Mouse (Mus musculus): ENCODE data around the gene Ttc22. TPM values are rescaled to one million over a fixed set of nuclear protein-coding genes. Genes with fewer than 3 reads are reported as not detected.

Gene Ttc22
- polyA plus RNA-seq, 1 experiment = not detected

- Histone ChIP-seq H3K27me3 (ENCODE audit: control insufficient read depth) (no peaks in the 10 kb centered on the region), H3K9me3 (ENCODE audit: control insufficient read depth, low read length) (no peaks in the 10 kb centered on the region), H3K4me3 (replicated peaks) (no peak overlapping the region), H3K36me3 (ENCODE audit: control insufficient read depth) (peaks cover 100% of the 10 kb centered on the region), H3K4me1 (ENCODE audit: control insufficient read depth) (no peaks in the 10 kb centered on the region)
- no peak for TF ChIP-seq TAL1 (IDR thresholded peaks at IDR 0.05; ENCODE audit: low read length)
- TF ChIP-seq GATA1 (IDR thresholded peaks at IDR 0.05; ENCODE audit: low read length) = no peak
Measured at GRCm38 (mm10) chr4:106664697-106665096, 42.5 kb downstream of the Ttc22 start.

DNA sequence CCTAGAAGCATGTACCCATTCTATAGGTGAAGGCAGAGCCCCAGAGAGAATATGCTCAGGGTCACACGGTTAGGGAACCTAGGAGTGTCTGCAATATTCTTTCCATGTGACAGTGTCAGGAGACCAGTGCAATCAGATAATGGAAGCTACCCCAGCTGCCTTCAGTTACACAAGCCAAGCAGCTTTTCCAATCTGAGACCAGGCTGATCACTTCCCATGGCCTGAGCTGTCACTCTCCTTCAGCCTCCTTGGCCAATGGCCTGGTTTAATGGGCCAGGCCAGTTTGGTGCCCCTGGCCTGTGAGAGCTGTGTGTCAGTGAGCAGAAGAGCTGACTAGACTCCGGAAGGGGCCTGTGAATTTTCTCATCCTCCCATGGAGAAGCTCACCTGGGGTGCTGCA is 43.0 kb downstream of the Ttc22 start:
- Histone ChIP-seq H3K27me3 (ENCODE audit: control insufficient read depth) (no peaks in the 10 kb centered on the region), H3K9me3 (ENCODE audit: control insufficient read depth, low read length) (no peaks in the 10 kb centered on the region), H3K36me3 (ENCODE audit: control insufficient read depth) (peaks cover 100% of the 10 kb centered on the region), H3K4me1 (ENCODE audit: control insufficient read depth) (no peaks in the 10 kb centered on the region), H3K4me3 (replicated peaks) (no peak overlapping the region)
- no peak for TF ChIP-seq TAL1 (IDR thresholded peaks at IDR 0.05; ENCODE audit: low read length)

DNA sequence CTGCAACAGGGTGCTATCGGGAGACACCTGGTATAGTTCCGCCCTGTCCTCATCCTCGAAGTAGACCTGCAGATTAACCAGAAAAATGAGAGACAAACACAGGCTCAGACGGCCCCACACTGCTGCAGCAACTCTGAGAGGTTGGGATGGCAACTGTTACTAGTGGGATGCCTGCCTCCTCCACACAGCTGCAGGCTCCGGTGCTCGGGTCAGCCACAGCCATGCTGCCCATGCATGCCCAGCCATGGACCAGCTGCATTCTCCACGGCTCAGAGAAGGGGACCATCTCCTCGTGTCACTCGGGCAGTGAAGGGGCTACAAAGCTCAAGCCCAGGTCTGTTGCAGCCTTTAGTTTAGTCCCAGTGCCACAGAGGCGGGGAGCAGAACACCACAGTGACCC is 43.4 kb downstream of the Ttc22 start:
- H3K4me1 ChIP-seq (ENCODE audit: control insufficient read depth) = no peaks in the 10 kb centered on the region
- H3K27me3 ChIP-seq (ENCODE audit: control insufficient read depth) = no peaks in the 10 kb centered on the region
- H3K4me3 ChIP-seq (replicated peaks) = no peak overlapping the region
- peaks cover 100% of the 10 kb centered on the region for H3K36me3 ChIP-seq (ENCODE audit: control insufficient read depth)
- no peaks in the 10 kb centered on the region for H3K9me3 ChIP-seq (ENCODE audit: control insufficient read depth, low read length)
- TF ChIP-seq TAL1 (IDR thresholded peaks at IDR 0.05; ENCODE audit: low read length) = no peak
- TF ChIP-seq GATA1 (IDR thresholded peaks at IDR 0.05; ENCODE audit: low read length) = no peak

- no peaks in the 10 kb centered on the region for H3K9me3 ChIP-seq (ENCODE audit: control insufficient read depth, low read length)
- no peaks in the 10 kb centered on the region for H3K27me3 ChIP-seq (ENCODE audit: control insufficient read depth)
- peaks cover 100% of the 10 kb centered on the region for H3K36me3 ChIP-seq (ENCODE audit: control insufficient read depth)
- H3K4me1 ChIP-seq (ENCODE audit: control insufficient read depth) = no peaks in the 10 kb centered on the region
- H3K4me3 ChIP-seq (replicated peaks) = no peak overlapping the region
- TF ChIP-seq GATA1 (IDR thresholded peaks at IDR 0.05; ENCODE audit: low read length) (no peak), TAL1 (IDR thresholded peaks at IDR 0.05; ENCODE audit: low read length) (no peak)
Measured at GRCm38 (mm10) chr4:106666546-106666945, 44.3 kb downstream of the Ttc22 start.

- Histone ChIP-seq H3K4me1 (ENCODE audit: control insufficient read depth) (peaks cover 38% of the 10 kb centered on the region), H3K9me3 (ENCODE audit: control insufficient read depth, low read length) (no peaks in the 10 kb centered on the region), H3K36me3 (ENCODE audit: control insufficient read depth) (peaks cover 60% of the 10 kb centered on the region), H3K27me3 (ENCODE audit: control insufficient read depth) (no peaks in the 10 kb centered on the region), H3K4me3 (replicated peaks) (no peak overlapping the region)
- TF ChIP-seq GATA1 (IDR thresholded peaks at IDR 0.05; ENCODE audit: low read length) = no peak
- TF ChIP-seq TAL1 (IDR thresholded peaks at IDR 0.05; ENCODE audit: low read length) = no peak
Measured at GRCm38 (mm10) chr4:106676749-106677148, 54.5 kb downstream of the Ttc22 start.

DNA sequence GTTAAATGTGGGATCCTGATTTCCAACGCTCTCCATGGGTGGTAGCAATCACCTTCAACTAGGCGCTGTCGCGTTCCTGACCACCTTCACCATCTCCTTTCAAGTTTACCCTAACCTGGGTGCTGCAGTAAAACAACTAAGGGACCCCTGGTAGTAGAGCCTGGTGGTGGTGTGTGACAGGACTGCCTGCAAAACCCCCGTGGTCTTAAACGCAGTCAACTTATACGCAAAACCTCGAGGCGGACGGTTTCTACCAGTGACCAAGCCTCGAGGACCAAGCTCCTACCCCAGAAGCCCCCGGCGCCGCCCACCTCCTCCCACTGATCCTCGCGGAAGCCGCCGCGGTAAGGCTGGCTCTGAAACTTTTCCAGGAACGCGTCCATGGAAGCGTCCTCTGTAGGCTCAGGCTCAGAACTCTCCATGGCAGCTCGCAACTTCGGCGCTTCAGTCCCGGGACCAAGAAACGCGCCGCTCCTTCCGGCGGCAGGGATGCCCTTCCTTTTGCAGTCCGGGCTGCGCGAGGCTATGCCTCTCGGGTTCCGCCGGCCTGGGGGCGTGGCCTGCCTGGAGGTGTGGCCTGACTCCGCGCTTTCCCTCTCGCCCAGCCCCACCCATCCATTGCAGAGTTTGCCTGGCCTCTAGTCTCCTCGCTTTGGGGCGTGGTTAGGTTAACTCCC is 56.3 kb downstream of the Ttc22 start, which contains the start of gene Ttc4:
TSS of gene Ttc4 (minus strand) at position 503 of the 677 bp plus-strand sequence.
- Histone ChIP-seq H3K4me1 (ENCODE audit: control insufficient read depth) (peaks cover 38% of the 10 kb centered on the region), H3K36me3 (ENCODE audit: control insufficient read depth) (peaks cover 43% of the 10 kb centered on the region), H3K9me3 (ENCODE audit: control insufficient read depth, low read length) (no peaks in the 10 kb centered on the region), H3K4me3 (replicated peaks) (peak within 1 kb of the TSS; percentile 76), H3K27me3 (ENCODE audit: control insufficient read depth) (no peaks in the 10 kb centered on the region)
- TF ChIP-seq TAL1 (IDR thresholded peaks at IDR 0.05; ENCODE audit: low read length) (no peak), GATA1 (IDR thresholded peaks at IDR 0.05; ENCODE audit: low read length) (no peak)

- peak overlapping the region; percentile 76 for H3K4me3 ChIP-seq (replicated peaks)
- H3K36me3 ChIP-seq (ENCODE audit: control insufficient read depth) = peaks cover 37% of the 10 kb centered on the region
- TF ChIP-seq TAL1 (IDR thresholded peaks at IDR 0.05; ENCODE audit: low read length) (no peak), GATA1 (IDR thresholded peaks at IDR 0.05; ENCODE audit: low read length) (no peak)
- H3K27me3 ChIP-seq (ENCODE audit: control insufficient read depth) = no peaks in the 10 kb centered on the region
- no peaks in the 10 kb centered on the region for H3K9me3 ChIP-seq (ENCODE audit: control insufficient read depth, low read length)
- peaks cover 38% of the 10 kb centered on the region for H3K4me1 ChIP-seq (ENCODE audit: control insufficient read depth)
Measured at GRCm38 (mm10) chr4:106679152-106679551, 56.9 kb downstream of the Ttc22 start.

DNA sequence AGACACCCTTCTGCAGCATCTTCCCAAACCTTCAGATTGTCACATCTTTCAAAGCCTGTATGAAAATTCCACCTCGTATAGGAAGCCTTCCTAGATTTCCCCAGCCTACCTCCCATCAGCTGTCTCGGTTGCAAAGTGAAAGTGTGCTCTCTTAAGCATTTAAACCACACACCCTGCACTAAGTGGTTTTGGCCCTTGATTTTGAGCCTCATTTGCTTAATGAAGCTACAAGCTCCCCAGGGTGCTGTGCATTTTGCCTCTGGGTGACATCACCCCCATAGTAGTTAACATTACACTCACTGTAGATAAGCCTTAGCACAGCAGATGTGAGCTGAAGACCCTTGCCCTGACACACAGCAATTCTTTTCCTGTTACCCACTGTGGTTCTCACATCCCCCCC is 58.7 kb downstream of the Ttc22 start:
- no peak for TF ChIP-seq TAL1 (IDR thresholded peaks at IDR 0.05; ENCODE audit: low read length)
- no peak for TF ChIP-seq GATA1 (IDR thresholded peaks at IDR 0.05; ENCODE audit: low read length)
- H3K9me3 ChIP-seq (ENCODE audit: control insufficient read depth, low read length) = no peaks in the 10 kb centered on the region
- peaks cover 19% of the 10 kb centered on the region for H3K36me3 ChIP-seq (ENCODE audit: control insufficient read depth)
- H3K27me3 ChIP-seq (ENCODE audit: control insufficient read depth) = no peaks in the 10 kb centered on the region
- peaks cover 38% of the 10 kb centered on the region for H3K4me1 ChIP-seq (ENCODE audit: control insufficient read depth)
- no peak overlapping the region for H3K4me3 ChIP-seq (replicated peaks)

DNA sequence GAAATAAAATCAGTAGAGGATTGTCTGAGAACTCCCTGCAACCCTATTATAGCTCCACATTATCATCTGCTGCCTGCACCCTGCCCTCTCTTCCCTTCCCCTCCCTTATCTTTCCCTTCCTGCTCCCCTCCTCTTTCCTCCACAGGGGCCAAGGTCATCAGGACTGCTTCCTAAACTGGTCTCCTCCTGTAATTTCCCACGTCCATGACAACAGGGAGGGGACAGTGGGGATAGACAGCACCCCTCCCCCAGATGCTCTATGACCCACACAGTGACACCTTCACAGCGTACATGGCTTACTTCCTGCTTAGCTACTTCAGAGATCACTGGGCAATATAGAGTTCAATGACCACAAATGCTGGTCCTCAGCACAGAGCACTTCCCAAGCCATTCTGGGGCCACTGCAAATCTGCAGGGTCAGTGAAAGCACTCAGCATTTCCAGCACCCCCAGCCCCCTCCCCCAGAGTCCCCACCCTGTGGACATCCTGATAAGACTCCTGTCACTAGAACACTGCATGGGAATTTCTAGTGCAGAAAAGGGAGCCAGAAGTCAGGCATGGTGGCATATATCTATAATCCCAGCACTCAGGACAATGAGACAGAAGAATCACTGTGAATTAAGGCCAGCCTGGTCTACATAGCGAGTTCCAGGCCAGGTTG is 66.5 kb downstream of the Ttc22 start:
- H3K9me3 ChIP-seq (ENCODE audit: control insufficient read depth, low read length) = no peaks in the 10 kb centered on the region
- 0 out of 2 replicates have a peak, but pooled peaks cover 2% of the 10 kb centered on the region for H3K27me3 ChIP-seq (ENCODE audit: control insufficient read depth)
- H3K4me3 ChIP-seq (replicated peaks) = no peak overlapping the region
- H3K4me1 ChIP-seq (ENCODE audit: control insufficient read depth) = peaks cover 7% of the 10 kb centered on the region
- TF ChIP-seq TAL1 (IDR thresholded peaks at IDR 0.05; ENCODE audit: low read length) (no peak), GATA1 (IDR thresholded peaks at IDR 0.05; ENCODE audit: low read length) (no peak)
- H3K36me3 ChIP-seq (ENCODE audit: control insufficient read depth) = no peaks in the 10 kb centered on the region

Other genes with a start within 250 kb of the Ttc22 start
- 0.11 and 0.15 TPM in 2 replicates for gene Pcsk9, start 158.1 kb upstream of the Ttc22 start, polyA plus RNA-seq (2012)
- gene Bsnd, start 130.1 kb upstream of the Ttc22 start, polyA plus RNA-seq (2012) = not detected in 2 replicates
- 0.74 and 0.81 TPM in 2 replicates for gene Dhcr24, start 61.4 kb upstream of the Ttc22 start, polyA plus RNA-seq (2012)
- not detected in 2 replicates for gene Lexm, start 5.2 kb upstream of the Ttc22 start, polyA plus RNA-seq (2012)
- gene Pars2, start 28.6 kb downstream of the Ttc22 start, polyA plus RNA-seq (2012) = 0.02 and 0.13 TPM in 2 replicates
- 0.61 and 1.0 TPM in 2 replicates for gene Ttc4, start 56.5 kb downstream of the Ttc22 start, polyA plus RNA-seq (2012)
- 0.02 TPM in 1 of 2 replicates, not detected in the other for gene Mroh7, start 108.5 kb downstream of the Ttc22 start, polyA plus RNA-seq (2012)
- not detected in 2 replicates for gene Fam151a, start 111.5 kb downstream of the Ttc22 start, polyA plus RNA-seq (2012)
- gene Acot11, start 182.6 kb downstream of the Ttc22 start, polyA plus RNA-seq (2012) = 1.3 and 1.8 TPM in 2 replicates